Mouse (Mus musculus) CH12.LX (cell line): Measurements from ENCODE around the gene F7. TPM values are rescaled to one million over a fixed set of nuclear protein-coding genes. Genes with fewer than 3 reads are reported as not detected.

ENCODE experiments used
- DNase-seq: peaks from one replicate; pipeline ENCODE4 v3.0.0-alpha.2; 2013; ENCODE audit errors: extremely low read depth
- H3K27ac ChIP-seq: 2 replicates; pipeline ENCODE4 v1.5.1; 2012; ENCODE audit warnings: low read depth, mild to moderate bottlenecking, control low read depth, moderate library complexity; ENCODE audit not compliant: insufficient read depth
- H3K27me3 ChIP-seq: replicated peaks from 2 replicates; pipeline ENCODE3; 2012; ENCODE audit warnings: inconsistent platforms
- H3K36me3 ChIP-seq, 2 experiments: replicated peaks in 1 of 2; 2 replicates each; pipeline versions ENCODE3 to v1.6.1; 2012; ENCODE audit warnings: inconsistent platforms in 1 of 2, low read length in 1 of 2, mild to moderate bottlenecking in 1 of 2, mixed read lengths in 1 of 2, moderate library complexity in 1 of 2; ENCODE audit not compliant: control insufficient read depth in 1 of 2, insufficient read depth in 1 of 2
- H3K4me1 ChIP-seq, 2 experiments: 2 replicates each; pipeline ENCODE4 v1.6.1; 2012; ENCODE audit warnings: inconsistent platforms in 1 of 2, moderate library complexity in 1 of 2; ENCODE audit not compliant: insufficient read depth in 2 of 2, control insufficient read depth in 1 of 2
- H3K4me2 ChIP-seq: 2 replicates; pipeline ENCODE4 v1.6.1; 2012; ENCODE audit warnings: low read depth, mild to moderate bottlenecking, control low read depth; ENCODE audit not compliant: poor library complexity, insufficient read depth, severe bottlenecking
- H3K4me3 ChIP-seq, 3 experiments: fragments of 150-350 bp in 1 of 3; sonication (generic) in 1 of 3; replicated peaks in 1 of 3; 2 replicates each; pipeline versions ENCODE3 to v1.5.1; 2011 to 2012; ENCODE audit warnings: low read depth in 2 of 3, low read length in 2 of 3, mild to moderate bottlenecking in 2 of 3, moderate library complexity in 2 of 3, control low read depth in 1 of 3, improper control_type of control experiment in 1 of 3, inconsistent platforms in 1 of 3, mixed read lengths in 1 of 3; ENCODE audit not compliant: poor library complexity in 1 of 3
- H3K79me2 ChIP-seq: replicated peaks from 2 replicates; pipeline ENCODE4 v1.6.1; 2012; ENCODE audit warnings: mild to moderate bottlenecking, moderate library complexity; ENCODE audit not compliant: control insufficient read depth, poor library complexity, insufficient read depth, severe bottlenecking; ENCODE audit errors: extremely low read depth
- H3K9ac ChIP-seq: 2 replicates; pipeline ENCODE4 v1.6.1; 2012; ENCODE audit warnings: low read depth, mild to moderate bottlenecking, control low read depth, moderate library complexity; ENCODE audit not compliant: insufficient read depth
- H3K9me3 ChIP-seq: replicated peaks from 2 replicates; pipeline ENCODE3; 2012; ENCODE audit warnings: low read length, inconsistent platforms, mixed read lengths
- BHLHE40 ChIP-seq: IDR thresholded peaks from 2 replicates; pipeline ENCODE4 v1.6.1; 2011; ENCODE audit warnings: mild to moderate bottlenecking, low read depth, low read length, improper control_type of control experiment
- CHD1 ChIP-seq: IDR thresholded peaks from 2 replicates; pipeline ENCODE4 v1.6.1; 2012; ENCODE audit warnings: low read depth, low read length, improper control_type of control experiment, inconsistent platforms
- CHD2 ChIP-seq: IDR thresholded peaks from 2 replicates; pipeline ENCODE4 v1.6.1; 2011; ENCODE audit warnings: low read length, improper control_type of control experiment
- CTCF ChIP-seq, 2 experiments: IDR thresholded peaks in 1 of 2; conservative IDR thresholded peaks in 1 of 2; 2 replicates each; pipeline ENCODE4 v1.5.1; 2011 to 2012; ENCODE audit warnings: low read depth in 2 of 2, low read length in 2 of 2, improper control_type of control experiment in 1 of 2, inconsistent platforms in 1 of 2, mild to moderate bottlenecking in 1 of 2, moderate library complexity in 1 of 2
- E2F4 ChIP-seq: IDR thresholded peaks from 2 replicates; pipeline ENCODE4 v1.6.1; 2011; ENCODE audit warnings: low read depth, low read length, improper control_type of control experiment; ENCODE audit not compliant: insufficient replicate concordance
- ELF1 ChIP-seq: IDR thresholded peaks from 2 replicates; pipeline ENCODE4 v1.6.1; 2014; ENCODE audit warnings: low read depth, mild to moderate bottlenecking, inconsistent platforms, low read length, improper control_type of control experiment
- EP300 ChIP-seq: IDR thresholded peaks from 2 replicates; pipeline ENCODE4 v1.6.1; 2011; ENCODE audit warnings: low read length, improper control_type of control experiment
- GABPA ChIP-seq: IDR thresholded peaks from 2 replicates; pipeline ENCODE4 v1.6.1; 2012; ENCODE audit warnings: low read depth, low read length, improper control_type of control experiment, inconsistent platforms; ENCODE audit not compliant: insufficient replicate concordance
- HCFC1 ChIP-seq: IDR thresholded peaks from 2 replicates; pipeline ENCODE4 v1.6.1; 2012; ENCODE audit warnings: low read depth, mild to moderate bottlenecking, inconsistent platforms, low read length, improper control_type of control experiment
- IRF4 ChIP-seq: IDR thresholded peaks from 2 replicates; pipeline ENCODE4 v1.6.1; 2014; ENCODE audit warnings: low read depth, mild to moderate bottlenecking, inconsistent platforms, low read length, improper control_type of control experiment
- JUND ChIP-seq: conservative IDR thresholded peaks from 2 replicates; pipeline ENCODE4 v1.6.1; 2011; ENCODE audit warnings: low read depth, low read length, improper control_type of control experiment
- KAT2A ChIP-seq: IDR thresholded peaks from 2 replicates; pipeline ENCODE4 v1.6.1; 2012; ENCODE audit warnings: low read length, improper control_type of control experiment, inconsistent platforms; ENCODE audit not compliant: insufficient replicate concordance
- MAFK ChIP-seq: IDR thresholded peaks from 2 replicates; pipeline ENCODE4 v1.6.1; 2011; ENCODE audit warnings: low read length, improper control_type of control experiment; ENCODE audit not compliant: insufficient replicate concordance
- MAX ChIP-seq: IDR thresholded peaks from 2 replicates; pipeline ENCODE4 v1.6.1; 2011; ENCODE audit warnings: low read length, improper control_type of control experiment
- MXI1 ChIP-seq: IDR thresholded peaks from 2 replicates; pipeline ENCODE4 v1.6.1; 2011; ENCODE audit warnings: mild to moderate bottlenecking, low read depth, low read length, improper control_type of control experiment
- MYC ChIP-seq: IDR thresholded peaks from 2 replicates; pipeline ENCODE4 v1.6.1; 2011; ENCODE audit warnings: low read depth, mild to moderate bottlenecking, improper control_type of control experiment, low read length
- PAX5 ChIP-seq: IDR thresholded peaks from 2 replicates; pipeline ENCODE4 v1.6.1; 2012; ENCODE audit warnings: low read length, inconsistent platforms, mixed read lengths
- POLR2A ChIP-seq: IDR thresholded peaks from 2 replicates; pipeline ENCODE4 v1.6.1; 2011; ENCODE audit warnings: low read depth, mild to moderate bottlenecking, improper control_type of control experiment, low read length
- RAD21 ChIP-seq: IDR thresholded peaks from 2 replicates; pipeline ENCODE4 v1.6.1; 2011; ENCODE audit warnings: low read depth, mild to moderate bottlenecking, low read length, improper control_type of control experiment, moderate library complexity
- RCOR1 ChIP-seq: conservative IDR thresholded peaks from 2 replicates; pipeline ENCODE4 v1.6.1; 2012; ENCODE audit warnings: low read depth, mild to moderate bottlenecking, inconsistent platforms, low read length, improper control_type of control experiment
- SMC3 ChIP-seq: IDR thresholded peaks from 2 replicates; pipeline ENCODE4 v1.6.1; 2011; ENCODE audit warnings: low read depth, low read length, improper control_type of control experiment
- TBP ChIP-seq: conservative IDR thresholded peaks from 2 replicates; pipeline ENCODE4 v1.6.1; 2011; ENCODE audit warnings: low read depth, low read length, improper control_type of control experiment
- TCF12 ChIP-seq: IDR thresholded peaks from 2 replicates; pipeline ENCODE4 v1.6.1; 2014; ENCODE audit warnings: low read depth, mild to moderate bottlenecking, inconsistent platforms, low read length, improper control_type of control experiment
- UBTF ChIP-seq: IDR thresholded peaks from 2 replicates; pipeline ENCODE4 v1.6.1; 2012; ENCODE audit warnings: low read depth, mild to moderate bottlenecking, inconsistent platforms, low read length, improper control_type of control experiment, moderate library complexity
- ZMIZ1 ChIP-seq: IDR thresholded peaks from 2 replicates; pipeline ENCODE4 v1.6.1; 2012; ENCODE audit warnings: low read depth, mild to moderate bottlenecking, inconsistent platforms, low read length, improper control_type of control experiment
- dilution Hi-C: fragments of 300-500 bp; cut with MboI; formaldehyde crosslinking; loops from 2 replicates; pipeline ENCODE4 v1.14.3; 2020; ENCODE audit warnings: low sequenced_read_pairs; ENCODE audit not compliant: extremely low pct_unique_long_range_greater_than_20kb, extremely low pct_ligation_motif_present
- in situ Hi-C: fragments of 300-500 bp; cut with MboI; formaldehyde crosslinking; loops from 3 replicates; pipeline ENCODE4 v1.14.3; 2019; ENCODE audit warnings: low sequenced_read_pairs, low pct_ligation_motif_present, low pct_unique_long_range_greater_than_20kb, mixed read lengths
- polyA plus RNA-seq: library from polyadenylated mRNA; unstranded; fragments of >175 nt; gene quantifications from 2 replicates; pipeline ENCODE4 v1.2.1, GENCODE M21; 2012; ENCODE audit warnings: low read depth; ENCODE audit not compliant: insufficient read length
- total RNA-seq, 2 experiments: library from RNA; depleted of rRNA; stranded (reverse); fragments of 300-350 nt in 1 of 2; fragments of >200 nt in 1 of 2; gene quantifications; 2 replicates each; pipeline ENCODE4 v1.2.3; 2012 to 2014

F7 gene
- total and polyA plus RNA-seq, 3 experiments: not detected

GRCm38 (mm10) chr8:12978726-12979125, 47.1 kb upstream of the F7 start:
- H3K4me2 ChIP-seq: no peak overlapping the region
- H3K9me3 ChIP-seq: peaks cover 2% of the 10 kb centered on the region
- DNase-seq: peak; percentile 80
- no peaks in the 10 kb centered on the region for H3K79me2 ChIP-seq
- peaks cover 91% of the 10 kb centered on the region for H3K27me3 ChIP-seq
- H3K4me1 ChIP-seq: no peaks in the 10 kb centered on the region
- dilution Hi-C loops (no loop called here), in situ Hi-C loops (loop anchor here (25.0 kb wide), 1 partner anchor 234 kb away; the partner anchor contains the start of gene Grtp1)
- H3K36me3 ChIP-seq: no peaks in the 10 kb centered on the region
- no peak overlapping the region for H3K27ac ChIP-seq
- no peak for TF ChIP-seq UBTF
- no peak for TF ChIP-seq PAX5
- peak; percentile 75 for TF ChIP-seq SMC3
- TF ChIP-seq ZMIZ1: no peak
- no peak for TF ChIP-seq IRF4
- TF ChIP-seq GABPA: no peak
- no peak for TF ChIP-seq E2F4
- no peak for TF ChIP-seq TCF12
- no peak for TF ChIP-seq KAT2A
- TF ChIP-seq CHD2: no peak
- TF ChIP-seq POLR2A: no peak
- TF ChIP-seq MXI1: no peak
- no peak for TF ChIP-seq ELF1
- TF ChIP-seq RCOR1: no peak
- no peak for TF ChIP-seq CHD1
- TF ChIP-seq HCFC1: no peak
- no peak for TF ChIP-seq TBP
- TF ChIP-seq CTCF (conservative IDR thresholded peaks at IDR 0.05 in 1 of 2, IDR thresholded peaks at IDR 0.05 in 1 of 2; ENCODE audit: low read depth in 2 of 2, low read length in 2 of 2): peak; percentile 51 to 79; a peak in 3 of 4 replicates
- TF ChIP-seq RAD21: peak; percentile 79
- no peak for TF ChIP-seq EP300
- TF ChIP-seq BHLHE40: no peak
- no peak for TF ChIP-seq JUND
- no peak for TF ChIP-seq MAX
- no peak for TF ChIP-seq MYC
- TF ChIP-seq MAFK: no peak
- no peak overlapping the region for H3K4me3 ChIP-seq
- H3K9ac ChIP-seq: no peak overlapping the region
